Mouse (Mus musculus) liver, adult (tissue): ENCODE data around the gene Csad.

Experiments
- GATA4 ChIP-seq: IDR thresholded peaks from 2 replicates; pipeline ENCODE4 v1.6.1; 2014; ENCODE audit warnings: mild to moderate bottlenecking, low read length; ENCODE audit not compliant: insufficient replicate concordance

Csad gene

DNA sequence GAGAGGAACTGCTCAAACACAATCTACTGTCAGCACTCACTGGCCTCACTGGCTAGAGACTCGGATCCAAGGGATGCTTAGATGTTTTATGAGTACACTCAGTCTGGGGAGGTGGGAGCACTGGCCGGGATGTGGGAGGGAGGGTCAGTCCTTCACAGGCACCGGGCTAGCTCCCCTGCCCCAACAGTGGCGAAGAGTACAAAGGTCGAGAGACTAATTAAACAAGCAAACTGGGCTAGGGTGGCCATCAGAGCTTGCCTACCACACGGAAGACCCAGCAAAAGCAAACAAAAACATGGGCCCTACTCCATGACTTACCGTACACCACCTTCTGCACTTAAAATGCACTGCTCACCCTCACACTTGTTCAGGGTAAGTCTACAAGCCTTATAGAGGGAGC, 12.8 kb downstream of the Csad start:
- TF ChIP-seq GATA4: no peak

GRCm38 (mm10) chr15:102188883-102189282, 15.6 kb downstream of the Csad start:
- TF ChIP-seq GATA4: no peak

GRCm38 (mm10) chr15:102188096-102188495, 16.4 kb downstream of the Csad start:
- TF ChIP-seq GATA4: no peak

DNA sequence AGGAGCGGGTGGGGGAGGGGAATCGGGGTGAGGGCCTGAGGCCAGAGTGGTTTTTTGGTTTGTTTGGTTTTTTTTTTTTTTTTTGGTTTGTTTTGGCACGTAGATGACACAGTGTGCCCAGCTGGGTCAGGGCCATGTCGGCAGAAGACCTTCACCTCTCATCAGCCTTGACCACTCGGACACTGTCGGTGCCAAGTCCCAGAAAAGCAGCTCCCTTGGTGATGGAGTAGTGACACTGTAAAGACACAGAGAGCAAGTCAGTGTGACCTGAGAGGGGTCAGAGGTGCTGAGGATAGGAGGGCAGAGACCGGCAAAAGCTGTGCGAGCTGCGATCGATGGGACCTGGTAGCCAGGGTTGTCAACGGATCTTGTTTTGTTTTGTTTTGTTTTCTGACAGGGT, 18.3 kb downstream of the Csad start:
- peak; percentile 31; the same call in 1 of the 2 replicates for TF ChIP-seq GATA4

DNA sequence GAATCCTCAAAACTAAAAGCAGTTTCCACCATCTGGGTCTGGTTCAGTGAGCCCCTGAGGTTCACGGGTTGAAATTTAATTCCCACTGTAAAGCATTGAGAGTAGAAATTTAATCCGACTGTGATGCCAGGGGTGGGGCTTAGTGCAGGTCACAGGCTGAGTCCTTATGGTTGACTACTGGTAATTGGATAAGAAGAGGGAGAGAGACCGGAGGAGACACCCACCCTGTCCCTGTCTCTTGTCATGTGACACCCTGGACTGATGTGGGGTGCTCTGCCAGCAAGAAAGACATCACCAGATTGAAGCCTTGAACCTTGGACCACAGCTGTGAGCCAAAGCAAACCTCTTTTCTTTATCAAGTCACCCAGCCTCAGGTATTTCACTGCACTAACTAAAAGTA, 21.4 kb downstream of the Csad start:
- TF ChIP-seq GATA4: no peak

DNA sequence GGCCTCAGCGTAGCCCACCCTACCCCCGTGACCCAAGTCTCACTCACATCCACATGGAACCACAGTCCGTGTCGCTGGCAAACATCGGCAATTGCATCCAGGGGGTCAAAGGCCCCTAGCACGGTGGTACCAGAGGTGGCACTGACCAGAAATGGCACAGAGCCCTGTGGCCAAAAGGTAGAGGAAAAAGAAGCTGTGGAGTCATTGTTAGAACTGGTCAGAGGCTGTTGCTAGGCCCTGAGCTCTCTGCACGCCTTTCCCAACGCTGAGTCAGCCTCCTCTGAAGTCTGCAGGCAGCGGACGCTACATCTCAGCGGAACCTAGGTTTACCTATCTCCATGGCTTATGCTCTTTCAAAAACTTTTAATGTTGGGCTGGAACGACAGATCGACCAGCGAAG, 24.6 kb downstream of the Csad start:
- no peak for TF ChIP-seq GATA4

DNA sequence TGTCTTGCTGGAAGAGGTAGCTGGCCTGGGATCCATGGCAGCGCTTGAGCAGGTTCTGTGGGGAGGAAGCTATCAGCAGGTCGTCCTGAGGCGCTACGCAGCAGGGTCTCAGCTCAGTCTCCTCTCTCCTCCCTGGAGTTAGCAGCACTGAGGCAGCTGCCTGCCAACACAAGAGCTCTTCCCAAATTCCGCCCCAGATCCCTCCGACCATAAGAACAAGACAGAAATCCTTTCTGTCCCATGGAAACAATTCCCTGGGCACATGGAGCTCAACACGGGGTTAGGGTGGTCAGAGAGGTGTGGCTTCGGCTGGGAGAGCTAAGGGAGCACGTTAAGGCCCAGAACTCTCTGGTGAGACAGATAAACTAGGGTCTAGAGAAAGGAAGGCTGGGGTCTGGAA, 25.4 kb downstream of the Csad start:
- TF ChIP-seq GATA4: no peak

GRCm38 (mm10) chr15:102178279-102178678, 26.2 kb downstream of the Csad start:
- TF ChIP-seq GATA4: no peak

DNA sequence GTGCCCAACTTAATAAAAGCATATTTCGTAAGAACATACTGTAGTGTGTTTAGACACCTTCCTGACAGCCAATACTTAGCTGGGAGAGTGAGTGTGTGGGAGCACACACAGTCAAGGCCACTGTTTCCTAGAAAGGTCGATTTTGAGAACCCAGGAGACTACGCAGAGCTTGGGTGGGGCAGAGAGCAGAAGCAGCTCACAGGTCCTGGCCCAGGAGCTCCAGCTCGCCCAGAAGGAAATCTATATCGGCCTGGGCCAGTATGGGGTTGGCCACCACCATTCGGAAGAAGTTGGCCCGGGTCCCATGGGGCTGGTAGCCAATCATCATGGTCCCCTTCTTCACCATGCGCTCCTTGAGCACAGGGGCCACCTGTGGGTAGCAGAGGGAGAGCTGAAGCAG, 27.1 kb downstream of the Csad start:
- no peak for TF ChIP-seq GATA4

DNA sequence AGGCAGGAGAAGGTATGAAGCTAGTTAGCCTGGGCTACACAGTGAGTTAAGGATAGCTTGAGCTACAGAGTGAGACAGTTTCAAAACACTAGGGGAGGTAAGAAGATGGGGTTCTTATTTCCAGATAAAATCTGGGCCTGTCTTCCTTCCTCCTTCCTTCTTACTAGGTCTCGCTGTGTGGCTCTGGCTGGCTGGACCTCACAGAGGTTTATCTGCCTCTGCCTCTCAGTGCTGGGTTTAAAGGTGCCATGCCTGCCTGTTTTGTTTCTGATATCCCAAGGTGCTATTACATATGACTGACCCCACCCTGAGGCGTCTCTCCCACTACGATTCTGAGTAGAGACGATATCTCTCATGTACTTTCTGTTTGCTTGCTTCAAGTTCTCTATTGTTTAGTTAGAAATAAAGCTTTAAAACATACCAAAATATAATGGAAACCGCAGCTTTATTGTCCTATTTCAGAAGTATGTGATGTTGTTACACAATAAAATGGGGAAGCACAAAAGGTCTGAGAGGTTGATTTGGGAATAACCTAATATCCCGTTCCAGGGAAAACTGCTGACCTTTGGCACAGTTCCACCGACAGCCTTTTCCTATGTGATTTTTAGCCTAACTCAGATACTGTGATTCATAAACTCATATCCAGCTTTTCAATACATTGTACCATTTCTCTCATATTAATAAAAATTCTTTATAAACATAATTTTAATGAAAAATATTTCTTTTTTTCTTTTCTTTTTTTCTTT, 27.8 kb downstream of the Csad start:
- TF ChIP-seq GATA4: no peak; the same call in 1 of the 2 replicates

DNA sequence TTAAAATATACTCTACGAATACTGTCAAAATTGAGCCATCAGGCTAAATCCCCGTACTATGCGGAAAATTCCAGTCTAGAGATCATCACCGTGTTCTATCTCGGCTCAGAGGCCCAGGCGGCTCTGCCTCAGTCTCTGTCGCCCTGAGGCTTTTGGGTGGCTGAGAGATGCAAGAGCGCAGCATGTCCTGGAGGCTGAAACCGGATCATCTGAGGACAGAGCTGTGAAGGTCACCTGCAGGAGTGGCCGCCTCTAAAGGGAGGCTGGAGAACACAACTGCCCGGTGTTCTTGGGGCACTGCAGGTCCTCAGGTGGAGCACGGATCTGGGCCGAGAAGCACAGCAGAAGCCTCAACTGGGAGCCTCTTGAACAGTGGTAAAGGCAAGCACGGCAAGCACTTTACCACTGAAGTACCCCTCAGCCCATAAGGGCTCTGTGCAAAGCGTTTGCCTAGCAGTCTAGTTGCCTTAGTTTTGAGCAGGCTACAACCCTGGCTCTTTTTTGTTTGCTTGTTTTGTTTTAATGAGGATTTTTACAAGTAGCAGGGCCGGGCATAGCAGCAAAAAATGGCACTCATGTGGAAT, 28.7 kb downstream of the Csad start:
- no peak for TF ChIP-seq GATA4

- TF ChIP-seq GATA4: no peak
Measured at GRCm38 (mm10) chr15:102173581-102173980, 30.9 kb downstream of the Csad start.

DNA sequence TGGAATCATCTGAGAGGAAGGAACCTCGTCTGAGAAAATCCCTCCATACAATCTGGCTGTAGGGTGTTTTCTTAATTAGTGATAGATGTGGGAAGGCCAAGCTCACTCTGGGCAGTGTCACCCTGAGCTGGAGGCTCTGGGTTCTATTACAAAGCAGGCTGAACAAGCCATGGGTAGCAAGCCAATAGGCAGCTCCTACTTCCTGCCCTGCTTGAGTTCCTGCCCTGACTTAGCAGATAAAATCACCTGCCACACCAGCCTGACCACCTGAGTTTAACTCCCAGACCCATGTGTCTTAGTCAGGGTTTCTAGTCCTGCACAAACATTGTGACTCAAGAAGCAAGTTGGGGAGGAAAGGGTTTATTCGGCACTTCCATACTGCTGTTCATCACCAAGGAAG, 35.5 kb downstream of the Csad start:
- no peak for TF ChIP-seq GATA4

- no peak for TF ChIP-seq GATA4
Measured at GRCm38 (mm10) chr15:102167620-102168021, 36.9 kb downstream of the Csad start.

DNA sequence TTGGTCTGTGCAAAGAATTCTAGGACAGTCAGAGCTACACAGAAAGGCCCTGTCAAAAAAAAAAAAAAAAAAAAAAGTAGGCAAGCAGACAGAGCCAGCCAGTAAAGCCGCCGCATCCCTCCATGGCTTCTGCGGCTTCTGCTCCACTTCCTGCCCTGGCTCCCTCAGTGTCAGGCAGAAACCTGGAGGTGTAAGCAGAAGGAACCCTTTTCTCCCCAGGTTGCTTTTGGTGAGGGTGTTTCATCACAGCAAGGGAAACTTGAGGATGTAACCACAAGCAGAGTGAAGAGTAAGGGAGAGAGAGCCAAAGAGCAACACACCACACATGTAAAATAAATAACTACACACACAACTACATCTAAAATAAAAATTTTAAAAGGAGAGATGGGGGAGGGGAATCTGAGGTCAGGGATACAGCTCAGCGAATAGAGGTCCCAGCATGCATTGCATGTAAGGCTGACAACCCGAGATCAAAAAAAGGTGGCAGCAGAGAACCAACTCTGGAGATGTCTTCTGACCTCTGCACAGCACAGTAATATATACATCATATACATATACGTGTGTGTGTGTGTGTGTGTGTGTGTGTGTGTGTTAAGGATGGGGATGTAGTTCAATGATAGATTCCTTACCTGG, 38.9 kb downstream of the Csad start:
- TF ChIP-seq GATA4: no peak
